Mouse (Mus musculus): ENCODE measurements around the gene Rerg. TPM values are rescaled to one million over a fixed set of nuclear protein-coding genes. Genes with fewer than 3 reads are reported as not detected.

Rerg gene
- polyA plus RNA-seq, 1 experiment from 2014 or later = 2.5 TPM

DNA sequence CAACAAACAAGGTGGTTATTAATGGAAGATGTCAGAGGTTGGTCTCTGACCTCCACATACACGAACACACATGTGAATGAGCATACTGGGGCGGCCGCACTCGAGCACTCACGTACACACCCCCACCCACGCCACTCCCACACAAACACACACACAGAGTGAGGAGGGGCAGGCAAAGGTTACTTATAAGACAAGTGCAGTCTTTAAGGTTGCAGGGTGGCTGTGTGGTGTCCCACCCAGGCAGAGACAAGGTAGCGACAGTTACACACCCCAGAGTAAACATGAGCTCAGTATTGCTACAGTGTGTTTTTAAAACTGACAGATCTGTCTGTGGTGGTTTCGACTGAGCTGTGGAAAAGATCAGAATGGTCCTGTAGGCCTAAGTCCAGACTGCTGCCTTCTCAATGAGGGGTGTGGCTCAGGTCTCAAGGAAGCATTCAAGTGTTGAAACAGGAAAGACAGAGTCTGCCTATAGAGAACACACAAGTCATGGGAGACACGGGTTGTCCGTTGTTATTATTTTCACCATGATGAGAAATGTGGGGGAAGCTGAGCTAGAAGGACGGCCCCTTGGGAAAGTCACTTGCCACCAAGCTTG, 8.7 kb downstream of the Rerg start:
- Histone ChIP-seq H3K4me1 (no peaks in the 10 kb centered on the region), H3K27ac (replicated peaks) (no peak overlapping the region), H3K27me3 (0 out of 2 replicates have a peak, but pooled peaks cover 2% of the 10 kb centered on the region), H3K36me3 (no peaks in the 10 kb centered on the region), H3K9me3 (no peaks in the 10 kb centered on the region), H3K4me2 (replicated peaks) (no peak overlapping the region), H3K4me3 (no peak overlapping the region), H3K9ac (replicated peaks) (no peak overlapping the region)
- 90% methylated on average over 11 of the region's 11 CpGs for WGBS
- ATAC-seq (ENCODE audit: low FRiP score, low read depth) = no peak

DNA sequence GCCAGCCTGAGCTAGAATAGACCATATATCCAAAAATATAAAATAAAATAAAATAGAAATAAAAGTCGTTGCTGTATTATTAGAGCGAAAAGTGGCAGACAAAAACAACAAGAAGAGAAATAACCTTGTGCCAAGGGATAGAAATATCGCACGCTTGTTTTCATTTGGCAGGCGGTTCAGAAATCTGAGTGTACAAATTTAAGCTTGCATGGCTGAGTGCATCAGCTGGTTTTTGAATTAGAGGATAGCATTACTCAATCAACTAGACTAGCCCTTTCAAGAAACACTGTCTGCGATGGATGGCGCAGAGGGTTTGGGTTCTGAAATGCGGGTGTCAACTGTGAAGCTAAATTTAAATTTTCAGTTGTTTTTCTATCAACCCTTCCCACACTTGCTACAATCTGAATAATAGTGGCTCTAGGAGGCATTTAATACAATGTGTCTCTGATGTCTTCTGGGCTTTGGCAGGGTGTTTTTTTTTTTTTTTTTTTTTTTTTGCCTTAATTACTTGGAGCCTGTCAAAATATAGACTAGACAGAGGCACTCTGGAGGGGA, 10.8 kb downstream of the Rerg start:
- no peak overlapping the region for H3K4me2 ChIP-seq (replicated peaks)
- no peak for ATAC-seq (ENCODE audit: low FRiP score, low read depth)
- 94% methylated on average over 8 of the region's 8 CpGs for WGBS
- no peak overlapping the region for H3K9ac ChIP-seq (replicated peaks)
- H3K36me3 ChIP-seq = no peaks in the 10 kb centered on the region
- H3K27me3 ChIP-seq = 0 out of 2 replicates have a peak, but pooled peaks cover 2% of the 10 kb centered on the region
- H3K4me1 ChIP-seq = no peaks in the 10 kb centered on the region
- H3K9me3 ChIP-seq = no peaks in the 10 kb centered on the region
- H3K4me3 ChIP-seq = no peak overlapping the region
- H3K27ac ChIP-seq (replicated peaks) = no peak overlapping the region

DNA sequence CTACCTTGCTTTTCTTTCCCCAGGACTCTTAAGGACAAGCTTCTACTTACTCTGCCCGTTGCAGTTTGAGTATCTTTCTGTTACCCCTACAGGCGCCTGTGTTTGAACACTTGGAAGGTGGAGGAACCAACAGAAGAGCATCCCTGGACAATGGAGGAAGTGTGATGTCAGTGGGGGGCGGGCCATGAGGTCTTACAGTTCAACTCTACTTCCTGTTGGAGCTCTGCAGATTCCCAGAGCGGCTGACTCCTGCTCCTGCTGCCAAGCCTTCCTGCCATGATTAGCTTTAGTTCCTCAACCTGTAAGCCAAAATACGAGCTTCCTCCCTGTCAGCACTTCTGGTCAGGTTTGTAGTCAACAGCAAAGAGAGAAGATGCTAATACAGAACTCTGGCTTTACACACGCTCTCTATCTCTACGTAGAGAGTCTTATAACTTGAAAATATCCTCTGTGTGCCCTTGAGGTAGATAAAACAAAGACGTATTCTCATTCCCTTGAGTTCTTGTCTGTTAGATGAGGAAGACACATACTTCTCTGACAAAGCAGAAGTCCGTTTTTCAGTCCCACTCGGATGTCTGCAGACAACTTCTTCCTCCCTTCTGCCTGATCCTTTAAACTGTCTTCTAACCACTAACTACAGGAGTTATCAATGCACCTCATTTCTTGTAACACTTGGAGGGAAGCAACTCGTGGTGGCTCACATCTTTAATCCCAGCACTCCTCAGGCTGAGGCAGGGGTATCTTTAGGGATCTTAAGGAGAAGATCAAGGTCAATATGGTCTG, 13.7 kb downstream of the Rerg start:
- WGBS = 84% methylated on average over 11 of the region's 11 CpGs
- Histone ChIP-seq H3K36me3 (no peaks in the 10 kb centered on the region), H3K27me3 (no peaks in the 10 kb centered on the region), H3K4me3 (no peak overlapping the region), H3K4me1 (no peaks in the 10 kb centered on the region), H3K27ac (replicated peaks) (no peak overlapping the region), H3K9me3 (no peaks in the 10 kb centered on the region), H3K9ac (replicated peaks) (no peak overlapping the region), H3K4me2 (replicated peaks) (no peak overlapping the region)
- ATAC-seq (ENCODE audit: low FRiP score, low read depth) = no peak

DNA sequence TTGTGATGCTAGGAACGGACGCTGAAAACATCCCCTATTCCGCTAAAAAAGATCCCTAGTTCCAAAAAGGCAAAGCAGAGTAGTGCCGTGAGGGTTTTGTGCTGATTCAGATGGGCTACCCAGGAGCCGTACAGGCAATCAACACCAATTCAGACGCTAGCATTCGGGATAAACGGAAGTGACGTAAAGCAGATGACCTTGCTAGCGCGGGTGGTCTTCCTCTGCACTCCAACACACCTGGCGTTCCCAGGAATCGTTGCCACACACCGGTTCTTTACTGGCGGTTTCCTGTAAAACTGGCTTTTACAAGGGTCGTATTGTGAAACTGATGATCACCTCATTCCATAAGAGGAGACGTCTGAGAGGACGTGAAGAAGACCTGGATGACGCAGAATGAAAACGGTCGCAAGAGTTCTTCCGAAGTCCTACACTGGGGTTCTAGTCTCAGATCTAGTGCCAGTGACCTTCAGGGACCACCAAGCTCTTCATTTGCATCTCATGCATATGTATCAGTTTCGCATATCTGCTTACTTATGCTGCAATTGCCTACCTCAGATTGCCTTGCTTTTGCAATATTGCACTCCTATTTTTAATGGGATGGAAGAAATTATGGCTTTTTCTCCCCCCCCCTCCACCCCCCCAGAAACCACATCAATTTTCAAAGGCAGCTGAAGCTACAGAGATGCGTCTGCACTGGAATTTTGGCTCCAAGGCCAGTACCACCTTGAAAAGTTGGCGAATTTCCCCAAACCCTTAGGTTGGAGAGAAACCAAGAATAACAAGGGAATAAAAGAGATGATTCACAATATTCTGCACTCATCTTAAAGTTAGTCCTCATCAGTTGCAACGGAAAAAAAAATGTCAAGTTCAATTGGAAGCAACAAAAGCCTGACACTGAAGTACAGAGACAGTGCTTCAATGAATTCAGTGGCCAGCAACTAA, 14.8 kb downstream of the Rerg start:
- WGBS = 72% methylated on average over 26 of the region's 26 CpGs
- Histone ChIP-seq H3K4me2 (replicated peaks) (no peak overlapping the region), H3K27me3 (no peaks in the 10 kb centered on the region), H3K9me3 (no peaks in the 10 kb centered on the region), H3K4me3 (no peak overlapping the region), H3K36me3 (no peaks in the 10 kb centered on the region), H3K27ac (replicated peaks) (no peak overlapping the region), H3K4me1 (no peaks in the 10 kb centered on the region), H3K9ac (replicated peaks) (no peak overlapping the region)
- no peak for ATAC-seq (ENCODE audit: low FRiP score, low read depth)

DNA sequence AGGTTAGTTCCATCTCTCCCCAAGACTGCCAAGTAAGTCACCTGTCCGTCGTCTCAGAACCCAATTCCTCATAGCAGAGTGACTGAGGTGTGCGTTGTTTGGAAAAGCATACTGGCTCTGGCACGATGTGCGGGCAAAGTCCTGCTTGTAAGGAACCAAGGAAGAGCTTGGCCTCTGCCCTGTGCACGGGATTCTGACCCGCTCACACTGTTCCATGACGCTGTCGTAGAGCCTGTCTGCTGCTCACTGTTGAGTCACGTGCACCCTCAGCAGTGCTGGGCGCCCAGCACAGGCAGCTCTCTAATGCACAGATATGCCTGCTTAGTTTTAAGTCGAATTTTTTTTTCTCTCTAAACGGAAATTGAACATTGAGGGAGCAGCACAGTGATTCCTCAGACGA, 17.3 kb downstream of the Rerg start:
- Histone ChIP-seq H3K4me3 (no peak overlapping the region), H3K36me3 (no peaks in the 10 kb centered on the region), H3K4me2 (replicated peaks) (no peak overlapping the region), H3K9me3 (no peaks in the 10 kb centered on the region), H3K4me1 (no peaks in the 10 kb centered on the region), H3K27ac (replicated peaks) (no peak overlapping the region), H3K9ac (replicated peaks) (no peak overlapping the region), H3K27me3 (no peaks in the 10 kb centered on the region)
- 88% methylated on average over 14 of the region's 14 CpGs for WGBS
- no peak for ATAC-seq (ENCODE audit: low FRiP score, low read depth)

DNA sequence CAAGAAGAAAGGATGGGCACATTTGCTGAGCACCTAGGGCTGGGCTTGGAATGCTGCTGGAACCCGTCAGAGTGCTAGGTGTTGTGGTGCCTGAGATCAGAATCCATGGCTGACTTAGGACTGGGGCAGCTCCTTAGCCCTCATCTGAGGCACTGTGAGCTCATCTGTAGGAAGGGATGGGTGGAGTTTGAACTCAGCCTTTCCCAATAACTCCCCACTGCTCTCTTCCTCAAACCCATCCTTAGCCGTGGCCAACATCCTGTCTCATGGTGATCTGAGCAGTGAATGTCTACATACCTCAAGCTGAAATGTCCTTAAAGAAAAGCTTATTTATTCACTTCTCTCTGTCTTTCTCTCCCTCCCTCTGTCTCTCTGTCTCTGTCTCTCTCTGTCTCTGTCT, 19.3 kb downstream of the Rerg start:
- Histone ChIP-seq H3K27me3 (no peaks in the 10 kb centered on the region), H3K4me3 (no peak overlapping the region), H3K9me3 (no peaks in the 10 kb centered on the region), H3K36me3 (no peaks in the 10 kb centered on the region), H3K9ac (replicated peaks) (no peak overlapping the region), H3K4me1 (no peaks in the 10 kb centered on the region), H3K27ac (replicated peaks) (no peak overlapping the region), H3K4me2 (replicated peaks) (no peak overlapping the region)
- 94% methylated on average over 2 of the region's 2 CpGs for WGBS
- no peak for ATAC-seq (ENCODE audit: low FRiP score, low read depth)

DNA sequence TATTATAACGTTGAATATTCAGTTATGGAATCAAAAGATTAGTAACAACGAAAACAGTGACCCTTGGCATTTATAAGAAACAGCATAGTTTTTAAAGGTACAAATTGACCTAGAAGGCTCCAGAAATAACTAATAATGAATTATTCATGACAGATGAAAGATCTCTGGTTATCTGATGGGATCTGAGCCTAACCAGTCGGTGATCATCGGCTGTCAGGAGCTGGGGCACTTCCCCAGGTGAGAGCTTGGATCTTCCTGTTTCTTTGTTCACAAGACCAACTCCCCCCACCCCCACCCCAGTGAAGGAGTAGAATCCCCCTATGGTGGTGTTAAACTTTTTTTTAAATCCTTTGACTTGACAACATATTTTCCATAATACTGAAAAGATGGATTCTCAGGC, 20.5 kb downstream of the Rerg start:
- H3K27me3 ChIP-seq = no peaks in the 10 kb centered on the region
- no peak overlapping the region for H3K27ac ChIP-seq (replicated peaks)
- H3K4me2 ChIP-seq (replicated peaks) = no peak overlapping the region
- no peak overlapping the region for H3K4me3 ChIP-seq
- H3K36me3 ChIP-seq = no peaks in the 10 kb centered on the region
- no peaks in the 10 kb centered on the region for H3K9me3 ChIP-seq
- H3K9ac ChIP-seq (replicated peaks) = no peak overlapping the region
- peaks cover 3% of the 10 kb centered on the region; the same call in 1 of the 2 replicates for H3K4me1 ChIP-seq
- ATAC-seq (ENCODE audit: low FRiP score, low read depth) = no peak
- WGBS = 82% methylated on average over 4 of the region's 4 CpGs

DNA sequence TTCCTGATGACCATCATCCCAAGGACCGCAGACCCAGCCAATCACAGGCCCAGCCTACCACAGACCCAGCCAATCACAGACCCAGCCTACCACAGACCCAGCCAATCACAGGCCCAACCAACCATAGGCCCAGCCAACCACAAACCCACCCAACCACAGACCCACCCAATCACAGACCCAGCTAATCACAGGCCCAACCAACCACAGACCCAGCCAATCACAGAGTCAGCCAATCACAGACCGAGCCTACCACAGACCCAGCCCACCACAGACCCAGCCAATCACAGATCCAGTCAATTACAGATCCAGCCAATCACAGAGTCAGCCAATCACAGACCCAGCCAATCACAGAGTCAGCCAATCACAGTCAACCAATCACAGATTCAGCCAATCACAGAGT, 23.4 kb downstream of the Rerg start:
- no peak for ATAC-seq (ENCODE audit: low FRiP score, low read depth)
- no peak overlapping the region for H3K4me2 ChIP-seq (replicated peaks)
- H3K9ac ChIP-seq (replicated peaks) = no peak overlapping the region
- no peaks in the 10 kb centered on the region for H3K9me3 ChIP-seq
- H3K36me3 ChIP-seq = no peaks in the 10 kb centered on the region
- no peaks in the 10 kb centered on the region for H3K27me3 ChIP-seq
- H3K27ac ChIP-seq (replicated peaks) = no peak overlapping the region
- 93% methylated on average over 2 of the region's 2 CpGs for WGBS
- no peak overlapping the region for H3K4me3 ChIP-seq
- peaks cover 16% of the 10 kb centered on the region for H3K4me1 ChIP-seq

DNA sequence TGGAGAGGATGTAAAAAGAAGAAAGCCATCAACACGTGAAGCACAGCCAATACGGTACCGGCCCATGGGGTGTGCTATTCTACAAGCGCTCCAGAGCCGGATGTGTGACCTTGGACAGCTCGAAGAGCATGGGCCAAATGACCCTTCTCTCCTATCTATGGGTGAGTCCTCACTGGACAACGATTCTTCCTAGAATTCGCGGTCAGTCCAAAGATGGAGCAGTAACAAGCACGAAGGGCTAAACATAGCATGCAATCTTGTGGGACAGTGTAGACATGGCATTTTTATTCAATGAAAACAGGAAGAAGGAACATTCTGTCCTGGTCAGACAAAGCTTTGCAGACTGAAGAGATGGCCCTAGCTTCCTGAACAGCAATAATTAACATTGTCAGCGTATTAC, 24.7 kb downstream of the Rerg start:
- no peaks in the 10 kb centered on the region for H3K27me3 ChIP-seq
- 96% methylated on average over 11 of the region's 11 CpGs for WGBS

DNA sequence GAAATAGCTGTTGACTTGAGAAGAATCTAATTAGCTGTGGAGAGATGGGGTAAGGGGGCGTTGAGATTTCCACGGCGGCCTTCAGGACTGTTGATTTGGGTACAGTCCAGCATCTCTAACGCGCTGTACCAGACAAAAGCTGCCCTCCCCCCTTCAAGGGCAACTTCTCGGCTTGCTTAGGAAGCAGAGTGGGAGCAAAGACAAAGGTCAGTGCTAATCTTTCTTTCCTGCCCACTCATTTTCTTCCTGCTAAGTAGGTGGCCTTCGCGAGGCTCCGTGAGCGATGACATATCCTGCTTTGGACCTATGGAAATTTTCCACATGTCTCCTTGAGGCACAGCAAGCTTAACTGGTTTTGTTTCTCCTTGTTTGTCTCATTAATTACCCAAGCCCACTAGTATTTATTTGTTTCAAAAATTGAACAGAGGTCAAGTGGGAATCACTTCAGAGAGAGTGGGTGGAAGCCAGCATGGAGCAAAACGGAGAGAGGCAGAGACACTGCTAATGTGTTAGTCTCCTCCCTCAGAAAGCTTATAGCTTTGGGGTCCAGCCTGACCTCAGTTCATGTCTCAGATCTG, 25.2 kb downstream of the Rerg start:
- 56% methylated on average over 11 of the region's 11 CpGs for whole genome bisulfite sequencing
- Histone ChIP-seq H3K4me2 (replicated peaks) (no peak overlapping the region), H3K4me1 (peaks cover 16% of the 10 kb centered on the region), H3K9ac (replicated peaks) (no peak overlapping the region), H3K4me3 (no peak overlapping the region), H3K27me3 (no peaks in the 10 kb centered on the region; the same call in 1 of the 2 replicates), H3K36me3 (no peaks in the 10 kb centered on the region), H3K9me3 (no peaks in the 10 kb centered on the region), H3K27ac (replicated peaks) (no peak overlapping the region)
- no peak for ATAC-seq (ENCODE audit: low FRiP score, low read depth)

More for the DNA sequence above, 24.7 kb downstream of the Rerg start:
- Histone ChIP-seq H3K4me3 (no peak overlapping the region), H3K27ac (replicated peaks) (no peak overlapping the region), H3K4me2 (replicated peaks) (no peak overlapping the region), H3K36me3 (no peaks in the 10 kb centered on the region), H3K9me3 (no peaks in the 10 kb centered on the region), H3K4me1 (peaks cover 16% of the 10 kb centered on the region), H3K9ac (replicated peaks) (no peak overlapping the region)
- no peak for ATAC-seq (ENCODE audit: low FRiP score, low read depth)

DNA sequence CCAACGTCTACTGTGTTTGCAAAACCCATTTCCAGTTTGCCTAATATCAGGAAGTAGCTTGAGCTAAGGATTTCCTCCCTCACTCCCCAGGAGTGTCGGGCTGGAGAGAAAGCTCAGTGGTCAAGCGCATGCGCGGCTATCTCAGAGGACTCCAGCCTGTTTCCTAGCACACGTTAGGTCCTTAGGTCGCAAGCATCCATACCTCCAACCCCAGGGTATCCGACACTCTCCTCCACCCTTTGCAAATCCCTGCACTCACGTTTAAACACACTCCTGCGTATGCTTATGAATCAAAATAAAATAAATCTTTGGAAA, 25.8 kb downstream of the Rerg start:
- no peaks in the 10 kb centered on the region for H3K36me3 ChIP-seq
- H3K27me3 ChIP-seq = no peaks in the 10 kb centered on the region; the same call in 1 of the 2 replicates
- no peak overlapping the region for H3K4me2 ChIP-seq (replicated peaks)
- 93% methylated on average over 10 of the region's 10 CpGs for WGBS
- no peak overlapping the region for H3K27ac ChIP-seq (replicated peaks)
- no peak overlapping the region for H3K9ac ChIP-seq (replicated peaks)
- H3K4me1 ChIP-seq = peaks cover 16% of the 10 kb centered on the region
- no peak overlapping the region for H3K4me3 ChIP-seq
- ATAC-seq (ENCODE audit: low FRiP score, low read depth) = no peak
- H3K9me3 ChIP-seq = no peaks in the 10 kb centered on the region
